Mouse (Mus musculus): Measurements from ENCODE around the gene Fkbp8. TPM values are rescaled to one million over a fixed set of nuclear protein-coding genes. Genes with fewer than 3 reads are reported as not detected.

Gene Fkbp8
- total and polyA plus RNA-seq, 2 experiments from 2014 or later: 360 to 532 TPM

GRCm38 (mm10) chr8:70535701-70536100 is 8.2 kb downstream of the Fkbp8 start:
- Histone ChIP-seq H3K27ac (no peak overlapping the region), H3K4me3 (ENCODE audit: low read length) (no peak overlapping the region), H3K27me3 (ENCODE audit: insufficient read depth, low read length) (no peaks in the 10 kb centered on the region), H3K36me3 (ENCODE audit: insufficient read depth, low read length) (peaks cover 39% of the 10 kb centered on the region), H3K9me3 (ENCODE audit: low read length) (no peaks in the 10 kb centered on the region), H3K9ac (replicated peaks; ENCODE audit: low read length) (no peak overlapping the region), H3K4me2 (ENCODE audit: low read depth, low read length) (no peak overlapping the region), H3K4me1 (ENCODE audit: insufficient read depth, low read length) (peaks cover 8% of the 10 kb centered on the region; the same call in 1 of the 2 replicates)
- no peak for TF ChIP-seq CTCF (IDR thresholded peaks at IDR 0.05; ENCODE audit: low read depth)
- ATAC-seq: no peak
- DNase-seq (ENCODE audit: low spot score): no peak
- 84% methylated on average over 2 of the region's 2 CpGs for WGBS

GRCm38 (mm10) chr8:70538024-70538579 is 10.6 kb downstream of the Fkbp8 start:
- no peaks in the 10 kb centered on the region for H3K27me3 ChIP-seq (ENCODE audit: insufficient read depth, low read length)
- TF ChIP-seq CTCF (IDR thresholded peaks at IDR 0.05; ENCODE audit: low read depth): no peak
- H3K4me3 ChIP-seq (ENCODE audit: low read length): peak overlapping the region; percentile 82
- H3K4me2 ChIP-seq (ENCODE audit: low read depth, low read length): peak overlapping the region; percentile 97
- H3K9ac ChIP-seq (replicated peaks; ENCODE audit: low read length): peak overlapping the region; percentile 45
- no peaks in the 10 kb centered on the region for H3K9me3 ChIP-seq (ENCODE audit: low read length)
- peaks cover 22% of the 10 kb centered on the region for H3K36me3 ChIP-seq (ENCODE audit: insufficient read depth, low read length)
- WGBS: 17% methylated on average over 24 of the region's 24 CpGs
- no peak for ATAC-seq
- peak overlapping the region; percentile 90 for H3K27ac ChIP-seq
- peak; percentile 58 for DNase-seq (ENCODE audit: low spot score)
- peaks cover 14% of the 10 kb centered on the region; the same call in 1 of the 2 replicates for H3K4me1 ChIP-seq (ENCODE audit: insufficient read depth, low read length)

GRCm38 (mm10) chr8:70538633-70539076 is 11.1 kb downstream of the Fkbp8 start:
- Histone ChIP-seq H3K9me3 (ENCODE audit: low read length) (no peaks in the 10 kb centered on the region), H3K9ac (replicated peaks; ENCODE audit: low read length) (peak overlapping the region; percentile 87), H3K4me3 (ENCODE audit: low read length) (peak overlapping the region; percentile 82), H3K36me3 (ENCODE audit: insufficient read depth, low read length) (peaks cover 22% of the 10 kb centered on the region), H3K27me3 (ENCODE audit: insufficient read depth, low read length) (no peaks in the 10 kb centered on the region), H3K27ac (peak overlapping the region; percentile 90), H3K4me1 (ENCODE audit: insufficient read depth, low read length) (peaks cover 14% of the 10 kb centered on the region; the same call in 1 of the 2 replicates), H3K4me2 (ENCODE audit: low read depth, low read length) (peak overlapping the region; percentile 97)
- under 1% methylated on average over 32 of the region's 32 CpGs for WGBS
- peak; percentile 84 for ATAC-seq
- no peak for TF ChIP-seq CTCF (IDR thresholded peaks at IDR 0.05; ENCODE audit: low read depth)
- DNase-seq (ENCODE audit: low spot score): peak; percentile 100

- WGBS: under 1% methylated on average over 57 of the region's 58 CpGs
- H3K27ac ChIP-seq: peak within 1 kb of the TSS; percentile 90
These were observed 11.7 kb downstream of the Fkbp8 start, which contains the start of gene Ell for GRCm38 (mm10) chr8:70539077-70539813. TSS of gene Ell (plus strand) at chr8:70539457.

GRCm38 (mm10) chr8:70540013-70540506 is 12.5 kb downstream of the Fkbp8 start:
- no peak for DNase-seq (ENCODE audit: low spot score)
- no peaks in the 10 kb centered on the region for H3K27me3 ChIP-seq (ENCODE audit: insufficient read depth, low read length)

More at GRCm38 (mm10) chr8:70539077-70539813, 11.7 kb downstream of the Fkbp8 start, which contains the start of gene Ell:
- Histone ChIP-seq H3K36me3 (ENCODE audit: insufficient read depth, low read length) (peaks cover 16% of the 10 kb centered on the region), H3K9ac (replicated peaks; ENCODE audit: low read length) (peak within 1 kb of the TSS; percentile 87), H3K27me3 (ENCODE audit: insufficient read depth, low read length) (no peaks in the 10 kb centered on the region), H3K9me3 (ENCODE audit: low read length) (no peaks in the 10 kb centered on the region), H3K4me1 (ENCODE audit: insufficient read depth, low read length) (peaks cover 14% of the 10 kb centered on the region; the same call in 1 of the 2 replicates), H3K4me3 (ENCODE audit: low read length) (peak within 1 kb of the TSS; percentile 82), H3K4me2 (ENCODE audit: low read depth, low read length) (peak within 1 kb of the TSS; percentile 97)
- TF ChIP-seq CTCF (IDR thresholded peaks at IDR 0.05; ENCODE audit: low read depth): no peak
- ATAC-seq (peak; percentile 95), DNase-seq (ENCODE audit: low spot score) (peak; percentile 99)

GRCm38 (mm10) chr8:70540507-70541071 is 13.1 kb downstream of the Fkbp8 start:
- peak overlapping the region; percentile 87 for H3K9ac ChIP-seq (replicated peaks; ENCODE audit: low read length)
- WGBS: 48% methylated on average over 7 of the region's 7 CpGs

More at GRCm38 (mm10) chr8:70540013-70540506, 12.5 kb downstream of the Fkbp8 start:
- Histone ChIP-seq H3K4me2 (ENCODE audit: low read depth, low read length) (peak overlapping the region; percentile 97), H3K4me1 (ENCODE audit: insufficient read depth, low read length) (peaks cover 14% of the 10 kb centered on the region; the same call in 1 of the 2 replicates), H3K36me3 (ENCODE audit: insufficient read depth, low read length) (peaks cover 8% of the 10 kb centered on the region; the same call in 1 of the 2 replicates), H3K4me3 (ENCODE audit: low read length) (peak overlapping the region; percentile 82), H3K9ac (replicated peaks; ENCODE audit: low read length) (peak overlapping the region; percentile 87), H3K27ac (peak overlapping the region; percentile 90), H3K9me3 (ENCODE audit: low read length) (no peaks in the 10 kb centered on the region)
- no peak for ATAC-seq
- TF ChIP-seq CTCF (IDR thresholded peaks at IDR 0.05; ENCODE audit: low read depth): no peak
- WGBS: 14% methylated on average over 4 of the region's 4 CpGs

More at GRCm38 (mm10) chr8:70540507-70541071, 13.1 kb downstream of the Fkbp8 start:
- Histone ChIP-seq H3K27me3 (ENCODE audit: insufficient read depth, low read length) (no peaks in the 10 kb centered on the region), H3K4me3 (ENCODE audit: low read length) (peak overlapping the region; percentile 82), H3K27ac (no peak overlapping the region), H3K4me2 (ENCODE audit: low read depth, low read length) (peak overlapping the region; percentile 97), H3K4me1 (ENCODE audit: insufficient read depth, low read length) (peaks cover 14% of the 10 kb centered on the region; the same call in 1 of the 2 replicates), H3K36me3 (ENCODE audit: insufficient read depth, low read length) (peaks cover 3% of the 10 kb centered on the region; the same call in 1 of the 2 replicates), H3K9me3 (ENCODE audit: low read length) (no peaks in the 10 kb centered on the region)
- DNase-seq (ENCODE audit: low spot score) (no peak), ATAC-seq (no peak)
- TF ChIP-seq CTCF (IDR thresholded peaks at IDR 0.05; ENCODE audit: low read depth): no peak

Data from hindbrain, postnatal 0 days (tissue).